Mouse (Mus musculus) spleen, embryonic (tissue): ENCODE data around the gene Ifrd1.
"Not testable (repeated sequence)": the region's sequence is repeated elsewhere in the genome, so short reads cannot be mapped to it uniquely, and the experiment has no call there.

Source experiments
- CTCF ChIA-PET: fragments of 350-600 bp; sonication (Branson Sonifier 250); formaldehyde crosslinking; loops from one replicate; lab custom pipeline; 2022; lab: Charles Lee

The Ifrd1 gene

GRCm38 (mm10) chr12:40248454-40249180 is at the start of gene Ifrd1:
Gene Ifrd1 (minus strand): TSS chr12:40248504.
- CTCF ChIA-PET: no interaction called here

- CTCF ChIA-PET: no interaction called here
These were observed 38.2 kb upstream of the Ifrd1 start for GRCm38 (mm10) chr12:40286539-40286938.

- CTCF ChIA-PET: interaction anchor here (1.0 kb wide), 1 partner anchor 24 kb away, joined by 3 read pairs; no protein-coding TSS in a partner anchor
These were observed 32.5 kb upstream of the Ifrd1 start for GRCm38 (mm10) chr12:40280596-40281325.

GRCm38 (mm10) chr12:40277581-40277980 is 29.3 kb upstream of the Ifrd1 start:
- CTCF ChIA-PET: no interaction called here

- CTCF ChIA-PET: no interaction called here
These were observed 26.6 kb upstream of the Ifrd1 start for GRCm38 (mm10) chr12:40274931-40275330.

- CTCF ChIA-PET: no interaction called here
These were observed 25.0 kb upstream of the Ifrd1 start for GRCm38 (mm10) chr12:40273339-40273738.

- CTCF ChIA-PET: no interaction called here
These were observed 24.4 kb upstream of the Ifrd1 start for GRCm38 (mm10) chr12:40272710-40273109.

- CTCF ChIA-PET: no interaction called here
These were observed 20.0 kb upstream of the Ifrd1 start for GRCm38 (mm10) chr12:40268313-40268712.

GRCm38 (mm10) chr12:40263712-40264111 is 15.4 kb upstream of the Ifrd1 start:
- CTCF ChIA-PET: no interaction called here

- CTCF ChIA-PET: no interaction called here
These were observed 14.7 kb upstream of the Ifrd1 start for GRCm38 (mm10) chr12:40263006-40263405.

GRCm38 (mm10) chr12:40258462-40259000 is 10.2 kb upstream of the Ifrd1 start:
- CTCF ChIA-PET: interaction anchor here (1.0 kb wide), 1 partner anchor 420 kb away, joined by 3 read pairs; no protein-coding TSS in a partner anchor

- CTCF ChIA-PET: interaction anchor here (0.6 to 1.1 kb wide), 6 partner anchors 23 to 1189 kb away, joined by 3 to 18 read pairs (median 6); no protein-coding TSS in a partner anchor
These were observed 8.9 kb upstream of the Ifrd1 start for GRCm38 (mm10) chr12:40257226-40257625.

GRCm38 (mm10) chr12:40256543-40256942 is 8.2 kb upstream of the Ifrd1 start:
- CTCF ChIA-PET: interaction anchor here (0.7 to 1.1 kb wide), 3 partner anchors 24 to 1189 kb away, joined by 3 to 18 read pairs (median 5); no protein-coding TSS in a partner anchor

GRCm38 (mm10) chr12:40256033-40256432 is 7.7 kb upstream of the Ifrd1 start:
- CTCF ChIA-PET: no interaction called here

GRCm38 (mm10) chr12:40255310-40255709 is 7.0 kb upstream of the Ifrd1 start:
- CTCF ChIA-PET: not testable (repeated sequence)

- CTCF ChIA-PET: no interaction called here
These were observed 6.4 kb upstream of the Ifrd1 start for GRCm38 (mm10) chr12:40254729-40255128.

GRCm38 (mm10) chr12:40253241-40253640 is 4.9 kb upstream of the Ifrd1 start:
- CTCF ChIA-PET: no interaction called here

- CTCF ChIA-PET: no interaction called here
These were observed 2.0 kb upstream of the Ifrd1 start for GRCm38 (mm10) chr12:40250256-40250655.

- CTCF ChIA-PET: no interaction called here
These were observed 328 bp downstream of the Ifrd1 start for GRCm38 (mm10) chr12:40247976-40248375.

GRCm38 (mm10) chr12:40247384-40247783 is 920 bp downstream of the Ifrd1 start:
- CTCF ChIA-PET: no interaction called here

GRCm38 (mm10) chr12:40245434-40245970 is 2.8 kb downstream of the Ifrd1 start:
- CTCF ChIA-PET: interaction anchor here (0.6 kb wide), 1 partner anchor 21 kb away, joined by 3 read pairs; no protein-coding TSS in a partner anchor

- CTCF ChIA-PET: no interaction called here
These were observed 3.4 kb downstream of the Ifrd1 start for GRCm38 (mm10) chr12:40244926-40245325.
